Mouse (Mus musculus) CD4-positive helper T cell, adult 2 months (primary cell): Measurements from ENCODE around the gene Tmem198.
A peak's percentile ranks its signal among the peaks of the same experiment; 100 is the strongest.

ENCODE experiments used
- DNase-seq: peaks from one replicate; pipeline ENCODE4 v3.0.0-alpha.2; 2012; ENCODE audit warnings: low read depth, missing footprints, low spot score

The Tmem198 gene

DNA sequence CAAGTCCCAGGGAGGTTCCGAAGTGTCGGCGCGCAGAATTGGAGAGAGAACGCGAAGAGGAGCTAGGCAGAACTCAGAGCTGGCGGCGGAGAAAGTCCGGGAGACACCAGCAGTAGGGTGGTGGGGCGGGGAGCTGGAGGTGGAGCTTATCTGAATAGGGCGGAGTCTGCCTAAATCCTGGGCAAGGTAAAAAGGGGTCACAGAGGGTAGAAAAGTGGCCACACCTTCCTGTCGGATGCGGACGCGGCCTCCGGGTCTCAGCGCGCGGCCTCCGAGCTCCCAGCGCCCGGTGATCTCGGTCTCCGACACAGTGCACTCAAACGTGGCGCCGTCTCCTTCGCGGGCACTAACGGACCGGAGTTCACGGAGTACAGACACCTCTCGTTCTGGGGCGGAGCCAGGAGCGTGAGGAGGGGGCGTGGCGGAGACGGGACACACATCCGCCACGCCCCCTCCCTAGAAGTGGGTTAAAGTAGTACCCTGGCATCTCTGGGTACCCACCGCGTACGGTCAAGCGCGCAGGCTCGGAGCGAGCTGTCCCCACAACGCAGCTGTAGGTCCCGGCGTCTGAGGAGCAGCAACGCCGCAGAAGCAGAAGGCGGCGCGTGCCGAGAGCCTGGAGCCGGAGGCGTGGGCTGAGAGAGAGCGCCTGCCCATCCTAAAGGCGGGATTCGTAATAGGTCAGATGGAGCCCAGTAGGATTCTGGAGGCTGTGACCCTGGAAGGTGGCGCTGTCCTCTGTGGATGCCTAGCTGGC is 8.3 kb downstream of the Tmem198 start:
- DNase-seq, result peak; percentile 84

GRCm38 (mm10) chr1:75490785-75491551 is 11.6 kb downstream of the Tmem198 start:
- DNase-seq, result no peak

DNA sequence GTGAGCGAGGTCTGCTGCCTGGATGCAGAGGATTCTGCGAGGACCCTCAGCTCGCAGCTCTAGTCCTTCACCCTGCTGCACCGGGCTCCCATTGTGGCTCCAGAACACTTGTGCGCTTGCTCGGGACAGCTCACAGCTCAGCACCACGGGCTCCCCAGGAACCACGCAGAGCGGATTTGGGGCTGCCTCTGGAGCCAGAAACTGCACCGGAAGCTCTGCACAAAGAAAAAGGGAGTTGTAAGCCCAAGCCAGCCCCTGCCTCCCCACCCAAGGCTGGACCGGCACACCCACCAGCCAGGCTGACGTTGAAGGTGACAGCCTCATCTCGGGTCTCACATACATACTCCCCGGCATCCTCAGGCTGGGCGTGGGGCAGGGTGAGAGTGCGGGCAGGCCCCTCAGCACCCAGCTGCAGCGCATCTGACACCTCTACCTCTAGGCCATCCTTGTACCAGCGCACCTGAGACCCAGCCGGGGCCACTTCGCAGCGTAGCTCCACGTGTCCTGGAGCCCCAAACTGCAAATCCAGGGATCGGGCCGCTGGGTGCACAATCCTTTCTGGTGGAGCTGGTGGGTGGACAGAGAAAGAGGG is 13.3 kb downstream of the Tmem198 start:
- no peak for DNase-seq

DNA sequence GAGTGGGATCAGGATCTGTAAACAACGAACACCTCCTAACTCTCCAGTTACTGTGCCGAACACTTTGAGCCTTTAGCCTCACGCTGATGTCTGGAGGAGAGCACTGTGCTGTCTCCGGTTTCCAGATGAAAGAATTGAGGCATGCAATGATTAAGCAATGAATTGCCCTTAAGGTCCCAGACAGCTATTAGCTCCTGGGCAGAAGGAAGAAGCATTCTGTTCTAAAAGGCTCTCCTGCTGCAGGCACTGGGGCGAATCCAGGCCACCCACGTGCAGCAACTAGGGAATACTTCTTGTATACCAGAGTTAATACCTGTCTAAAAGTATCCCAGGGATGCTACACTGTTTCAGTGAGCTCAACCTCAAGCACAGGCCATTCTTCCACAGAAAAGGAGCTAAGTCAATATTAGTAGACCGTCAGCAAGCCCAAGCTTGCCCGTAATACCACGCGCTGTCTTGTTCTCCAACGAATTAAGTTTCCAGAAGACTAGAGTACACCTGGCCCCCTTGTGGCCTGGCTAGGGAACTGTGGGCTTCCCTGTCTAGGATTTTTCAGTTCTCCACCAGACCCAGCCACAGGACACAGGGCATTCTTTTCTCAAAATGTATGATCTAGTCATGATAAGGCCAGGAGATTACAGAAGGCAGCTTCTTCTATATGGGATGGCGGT is 15.7 kb downstream of the Tmem198 start:
- DNase-seq, result no peak

GRCm38 (mm10) chr1:75498897-75499296 is 19.6 kb downstream of the Tmem198 start:
- DNase-seq, result no peak

GRCm38 (mm10) chr1:75499441-75499840 is 20.1 kb downstream of the Tmem198 start:
- DNase-seq, result no peak

DNA sequence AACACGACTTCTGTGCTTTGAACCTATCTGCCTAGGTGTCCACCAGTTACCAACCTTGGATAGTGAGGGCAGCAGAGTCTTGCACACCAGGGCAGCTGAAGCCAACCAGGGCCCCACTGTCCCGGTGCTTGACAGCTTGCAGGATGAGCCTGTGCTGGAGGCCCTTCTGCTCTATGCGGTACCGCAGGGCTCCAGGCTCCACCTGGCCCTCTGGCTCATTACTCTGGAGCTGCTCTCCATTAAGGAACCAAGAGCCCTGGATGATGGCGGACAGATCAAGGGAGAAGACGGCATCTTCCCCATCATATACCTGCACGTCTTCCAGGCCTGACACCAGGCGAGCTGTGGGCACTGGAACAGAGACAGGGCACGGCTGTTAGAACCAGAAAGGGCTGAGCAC is 22.6 kb downstream of the Tmem198 start:
- DNase-seq, result no peak

GRCm38 (mm10) chr1:75502945-75503650 is 23.8 kb downstream of the Tmem198 start:
- no peak for DNase-seq

DNA sequence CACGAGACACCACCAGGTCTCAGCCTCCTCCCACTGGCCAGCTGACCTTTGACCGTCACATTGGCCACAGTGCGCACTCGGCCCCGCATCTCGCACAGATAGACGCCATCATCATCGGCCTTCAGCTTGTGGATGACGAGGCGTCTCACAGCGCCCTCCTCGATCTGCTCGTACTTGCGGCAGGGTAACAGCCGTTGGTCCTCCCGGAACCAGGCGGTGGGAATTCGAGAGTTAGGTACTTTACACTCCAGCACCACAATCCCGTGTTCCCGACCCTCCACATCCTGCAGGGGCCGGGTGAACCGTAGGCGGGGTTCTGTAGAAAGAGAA is 24.3 kb downstream of the Tmem198 start:
- no peak for DNase-seq

DNA sequence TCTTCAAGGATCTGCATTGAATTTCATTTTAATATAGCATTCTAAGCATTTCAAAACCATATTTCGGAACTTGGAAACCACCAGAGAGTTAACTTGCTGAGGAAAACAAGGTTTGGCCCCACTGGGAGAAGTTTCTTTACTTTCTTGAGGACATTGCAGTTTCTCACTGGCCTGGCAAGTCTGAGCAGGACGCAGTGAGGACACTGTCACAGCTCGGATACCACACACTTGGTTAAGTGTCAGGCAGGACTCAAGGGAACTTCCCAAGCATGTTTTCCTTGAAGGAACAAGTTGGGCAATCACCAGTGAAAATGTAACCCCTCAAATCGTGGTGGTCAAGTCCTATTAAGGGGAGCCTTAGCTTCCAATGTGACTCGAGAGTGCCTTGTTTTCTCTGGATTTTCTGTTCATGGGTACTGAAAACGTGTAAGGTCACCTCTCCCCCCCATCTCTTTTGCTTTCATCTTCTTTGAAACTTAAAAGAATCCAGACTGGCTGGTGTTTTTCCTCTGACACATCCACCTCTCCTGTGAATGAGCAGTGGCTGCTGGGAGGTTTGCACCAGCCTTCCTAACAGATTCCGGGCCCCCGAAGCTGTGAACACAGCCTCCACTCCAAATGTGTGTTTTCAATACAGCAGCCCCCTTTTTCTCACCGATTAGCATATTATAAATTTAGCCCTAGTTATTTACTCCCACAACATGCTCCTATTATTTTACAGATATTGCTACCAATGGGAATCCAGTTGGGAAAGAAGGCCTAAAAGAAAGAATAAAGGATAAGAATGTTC is 25.1 kb downstream of the Tmem198 start:
- no peak for DNase-seq

GRCm38 (mm10) chr1:75505159-75505955 is 26.0 kb downstream of the Tmem198 start:
- DNase-seq, result no peak

GRCm38 (mm10) chr1:75505956-75506831 is 26.9 kb downstream of the Tmem198 start, which contains the start of gene Obsl1:
Obsl1 (minus strand) TSS chr1:75506452.
- DNase-seq, result no peak

DNA sequence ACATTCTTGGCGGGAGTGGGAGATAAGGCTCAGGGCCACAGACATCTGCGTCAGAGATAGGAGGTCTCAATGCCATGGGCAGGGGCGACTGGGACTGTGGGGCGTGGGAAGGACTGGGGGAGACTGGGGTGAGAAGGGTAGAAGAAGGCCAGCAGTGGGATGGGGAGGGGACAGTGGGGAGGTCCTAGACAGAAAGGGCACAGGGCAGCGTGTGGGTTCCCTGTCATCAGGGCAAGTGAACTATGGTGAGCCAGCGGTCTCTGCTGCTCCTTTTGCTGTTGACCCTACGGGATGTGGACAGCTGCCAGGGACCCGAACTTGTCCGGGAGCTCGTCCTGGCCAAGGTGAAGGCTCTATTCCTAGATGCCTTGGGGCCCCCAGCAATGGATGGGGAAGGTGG is 27.7 kb downstream of the Tmem198 start, which contains the start of gene Inha:
Gene Inha, plus strand, starts transcription at position 72 of the 400 bp plus-strand sequence.
- DNase-seq, result no peak

DNA sequence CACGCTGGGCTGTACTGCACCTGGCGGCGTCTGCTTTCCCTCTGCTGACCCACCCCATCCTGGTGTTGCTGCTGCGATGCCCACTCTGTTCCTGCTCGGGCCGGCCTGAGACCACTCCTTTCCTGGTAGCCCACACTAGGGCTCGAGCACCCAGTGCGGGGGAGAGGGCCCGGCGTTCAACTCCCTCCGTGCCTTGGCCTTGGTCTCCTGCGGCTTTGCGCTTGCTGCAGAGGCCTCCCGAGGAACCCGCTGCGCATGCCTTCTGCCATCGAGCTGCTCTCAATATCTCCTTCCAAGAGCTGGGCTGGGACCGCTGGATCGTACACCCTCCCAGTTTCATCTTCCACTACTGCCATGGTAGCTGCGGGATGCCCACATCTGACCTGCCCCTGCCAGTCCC is 30.3 kb downstream of the Tmem198 start:
- DNase-seq, result no peak

DNA sequence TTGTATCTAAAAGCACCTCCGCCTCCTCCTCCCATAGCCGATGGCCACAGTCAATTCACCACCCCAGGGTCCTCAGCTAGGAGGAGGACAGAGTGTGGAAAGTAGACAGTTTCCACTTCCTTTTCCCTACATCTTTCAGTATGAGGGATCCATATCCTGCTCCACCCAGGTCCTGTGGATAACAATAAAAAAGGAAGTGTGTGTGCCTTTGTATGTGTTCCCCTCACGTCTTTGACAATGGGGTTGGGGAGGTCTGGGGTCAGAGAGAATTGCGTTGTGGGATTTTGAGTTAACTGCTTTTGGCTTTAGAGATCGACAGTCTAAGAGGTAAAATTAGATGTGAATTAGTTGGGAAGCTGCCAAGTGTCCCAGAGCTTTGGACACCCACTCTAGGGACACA is 30.8 kb downstream of the Tmem198 start:
- DNase-seq, result no peak

GRCm38 (mm10) chr1:75511437-75512210 is 32.3 kb downstream of the Tmem198 start:
- no peak for DNase-seq

- DNase-seq, result no peak
These were observed 33.2 kb downstream of the Tmem198 start for GRCm38 (mm10) chr1:75512550-75512949.
